Mouse (Mus musculus): ENCODE results near the gene Nps. TPM values are rescaled to one million over a fixed set of nuclear protein-coding genes. Genes with fewer than 3 reads are reported as not detected.

The Nps gene
- polyA plus RNA-seq, 3 experiments from 2014 or later: not detected

Other genes starting within 250 kb of the Nps start
- gene Foxi2, start 151.6 kb downstream of the Nps start, polyA plus RNA-seq (2017; shearing (Covaris generic)): not detected